Mouse (Mus musculus): ENCODE results near the gene Yars. TPM values are rescaled to one million over a fixed set of nuclear protein-coding genes. Genes with fewer than 3 reads are reported as not detected.

Yars gene
- polyA plus RNA-seq, 1 experiment from 2014 or later, result 92.9 TPM

GRCm38 (mm10) chr4:129238579-129239016 lies 49.0 kb downstream of the Yars start:
- Histone ChIP-seq H3K4me3 (ENCODE audit: low read depth, low read length) (peak overlapping the region; percentile 75), H3K4me2 (ENCODE audit: low read length) (peak overlapping the region; percentile 96), H3K36me3 (ENCODE audit: control insufficient read depth, insufficient read depth, low read length) (no peaks in the 10 kb centered on the region), H3K27me3 (replicated peaks; ENCODE audit: control insufficient read depth, insufficient read depth, low read length) (no peaks in the 10 kb centered on the region), H3K9ac (ENCODE audit: low read length) (peak overlapping the region; percentile 71), H3K27ac (ENCODE audit: low read depth) (no peak overlapping the region), H3K9me3 (ENCODE audit: control insufficient read depth, low read length) (no peaks in the 10 kb centered on the region), H3K4me1 (replicated peaks; ENCODE audit: control insufficient read depth, insufficient read depth, low read length) (peaks cover 18% of the 10 kb centered on the region)
- ATAC-seq (replicated peaks; ENCODE audit: low FRiP score, low TSS enrichment, low read depth) (peak; percentile 38; the same call in 1 of the 2 replicates), DNase-seq (ENCODE audit: low spot score) (peak; percentile 79)
- under 1% methylated on average over 23 of the region's 23 CpGs for WGBS

GRCm38 (mm10) chr4:129239075-129239474 lies 49.5 kb downstream of the Yars start:
- H3K9ac ChIP-seq (ENCODE audit: low read length), result peak overlapping the region; percentile 71
- H3K9me3 ChIP-seq (ENCODE audit: control insufficient read depth, low read length), result no peaks in the 10 kb centered on the region
- peak overlapping the region; percentile 96 for H3K4me2 ChIP-seq (ENCODE audit: low read length)
- WGBS, result 1% methylated on average over 28 of the region's 29 CpGs
- no peaks in the 10 kb centered on the region for H3K27me3 ChIP-seq (replicated peaks; ENCODE audit: control insufficient read depth, insufficient read depth, low read length)
- peak; percentile 88 for ATAC-seq (replicated peaks; ENCODE audit: low FRiP score, low TSS enrichment, low read depth)
- peak; percentile 88 for DNase-seq (ENCODE audit: low spot score)
- peak overlapping the region; percentile 75 for H3K4me3 ChIP-seq (ENCODE audit: low read depth, low read length)
- no peaks in the 10 kb centered on the region for H3K36me3 ChIP-seq (ENCODE audit: control insufficient read depth, insufficient read depth, low read length)
- no peak overlapping the region for H3K27ac ChIP-seq (ENCODE audit: low read depth)
- H3K4me1 ChIP-seq (replicated peaks; ENCODE audit: control insufficient read depth, insufficient read depth, low read length), result peaks cover 18% of the 10 kb centered on the region

- DNase-seq (ENCODE audit: low spot score), result no peak
- WGBS, result 30% methylated on average over 7 of the region's 7 CpGs
- peaks cover 16% of the 10 kb centered on the region for H3K4me1 ChIP-seq (replicated peaks; ENCODE audit: control insufficient read depth, insufficient read depth, low read length)
- H3K4me3 ChIP-seq (ENCODE audit: low read depth, low read length), result no peak overlapping the region
- no peak for ATAC-seq (replicated peaks; ENCODE audit: low FRiP score, low TSS enrichment, low read depth)
- peaks cover 9% of the 10 kb centered on the region; the same call in 1 of the 2 replicates for H3K27me3 ChIP-seq (replicated peaks; ENCODE audit: control insufficient read depth, insufficient read depth, low read length)
- H3K36me3 ChIP-seq (ENCODE audit: control insufficient read depth, insufficient read depth, low read length), result no peaks in the 10 kb centered on the region
- no peak overlapping the region for H3K9ac ChIP-seq (ENCODE audit: low read length)
- H3K4me2 ChIP-seq (ENCODE audit: low read length), result no peak overlapping the region
- H3K9me3 ChIP-seq (ENCODE audit: control insufficient read depth, low read length), result no peaks in the 10 kb centered on the region
- no peak overlapping the region for H3K27ac ChIP-seq (ENCODE audit: low read depth)
These were observed 52.3 kb downstream of the Yars start for GRCm38 (mm10) chr4:129241898-129242297.

DNA sequence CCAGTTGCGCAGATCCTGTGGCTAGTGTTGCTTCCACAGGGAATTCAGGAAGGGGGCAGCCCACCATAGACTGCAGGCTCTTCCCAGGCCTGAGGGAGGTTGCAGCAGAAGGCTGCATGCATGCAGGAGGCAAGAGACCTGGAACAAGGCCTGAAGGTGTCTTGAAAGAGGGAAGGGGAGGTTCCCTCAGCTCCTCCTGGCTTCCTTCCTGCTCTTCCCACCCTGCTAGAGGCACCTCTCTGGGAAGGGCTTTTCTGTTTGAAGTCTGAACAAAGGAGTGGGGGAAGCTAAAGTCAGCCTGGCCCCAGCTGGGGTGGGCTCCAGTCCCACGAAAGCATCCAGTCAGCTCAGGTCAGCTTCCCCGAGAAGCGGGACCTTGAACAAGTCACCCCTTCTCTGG lies 52.8 kb downstream of the Yars start:
- no peak overlapping the region for H3K4me3 ChIP-seq (ENCODE audit: low read depth, low read length)
- H3K27ac ChIP-seq (ENCODE audit: low read depth), result peak overlapping the region; percentile 0; the same call in 1 of the 2 replicates
- no peak overlapping the region for H3K4me2 ChIP-seq (ENCODE audit: low read length)
- 42% methylated on average over 4 of the region's 4 CpGs for WGBS
- H3K9ac ChIP-seq (ENCODE audit: low read length), result no peak overlapping the region
- ATAC-seq (replicated peaks; ENCODE audit: low FRiP score, low TSS enrichment, low read depth) (no peak), DNase-seq (ENCODE audit: low spot score) (no peak)
- H3K27me3 ChIP-seq (replicated peaks; ENCODE audit: control insufficient read depth, insufficient read depth, low read length), result peaks cover 13% of the 10 kb centered on the region; the same call in 1 of the 2 replicates
- peaks cover 14% of the 10 kb centered on the region for H3K4me1 ChIP-seq (replicated peaks; ENCODE audit: control insufficient read depth, insufficient read depth, low read length)
- no peaks in the 10 kb centered on the region for H3K36me3 ChIP-seq (ENCODE audit: control insufficient read depth, insufficient read depth, low read length)
- no peaks in the 10 kb centered on the region for H3K9me3 ChIP-seq (ENCODE audit: control insufficient read depth, low read length)

DNA sequence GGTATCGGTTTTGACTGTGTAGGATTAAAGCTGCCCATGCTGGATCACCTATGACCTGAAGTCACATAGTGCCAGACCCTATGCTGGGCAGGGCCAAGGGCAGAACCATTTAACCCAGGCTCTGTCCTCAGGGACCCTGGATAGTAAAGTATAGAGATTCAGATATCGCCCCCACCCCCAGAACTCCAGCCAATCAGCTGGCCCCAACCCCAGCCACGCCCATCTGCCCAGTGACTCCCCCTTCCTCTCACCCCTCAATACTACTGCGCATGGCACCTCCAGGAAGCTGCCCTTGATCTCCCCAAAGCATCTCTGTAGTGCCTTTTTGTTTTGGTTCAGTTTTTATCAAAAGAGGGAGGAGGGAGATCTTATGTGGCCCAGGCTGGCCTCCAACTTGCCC lies 53.2 kb downstream of the Yars start:
- Histone ChIP-seq H3K27me3 (replicated peaks; ENCODE audit: control insufficient read depth, insufficient read depth, low read length) (peaks cover 18% of the 10 kb centered on the region), H3K9ac (ENCODE audit: low read length) (no peak overlapping the region), H3K4me1 (replicated peaks; ENCODE audit: control insufficient read depth, insufficient read depth, low read length) (peaks cover 11% of the 10 kb centered on the region), H3K4me2 (ENCODE audit: low read length) (no peak overlapping the region), H3K36me3 (ENCODE audit: control insufficient read depth, insufficient read depth, low read length) (no peaks in the 10 kb centered on the region), H3K27ac (ENCODE audit: low read depth) (no peak overlapping the region; the same call in 1 of the 2 replicates), H3K9me3 (ENCODE audit: control insufficient read depth, low read length) (no peaks in the 10 kb centered on the region), H3K4me3 (ENCODE audit: low read depth, low read length) (no peak overlapping the region)
- ATAC-seq (replicated peaks; ENCODE audit: low FRiP score, low TSS enrichment, low read depth), result no peak
- WGBS, result 34% methylated on average over 4 of the region's 4 CpGs
- DNase-seq (ENCODE audit: low spot score), result no peak

- ATAC-seq (replicated peaks; ENCODE audit: low FRiP score, low TSS enrichment, low read depth), result no peak
- Histone ChIP-seq H3K27ac (ENCODE audit: low read depth) (no peak overlapping the region), H3K4me2 (ENCODE audit: low read length) (no peak overlapping the region), H3K36me3 (ENCODE audit: control insufficient read depth, insufficient read depth, low read length) (no peaks in the 10 kb centered on the region), H3K27me3 (replicated peaks; ENCODE audit: control insufficient read depth, insufficient read depth, low read length) (peaks cover 31% of the 10 kb centered on the region), H3K4me3 (ENCODE audit: low read depth, low read length) (no peak overlapping the region), H3K9me3 (ENCODE audit: control insufficient read depth, low read length) (no peaks in the 10 kb centered on the region), H3K4me1 (replicated peaks; ENCODE audit: control insufficient read depth, insufficient read depth, low read length) (peaks cover 14% of the 10 kb centered on the region), H3K9ac (ENCODE audit: low read length) (no peak overlapping the region)
- 60% methylated on average over 4 of the region's 4 CpGs for WGBS
- DNase-seq (ENCODE audit: low spot score), result no peak
These were observed 55.2 kb downstream of the Yars start for GRCm38 (mm10) chr4:129244802-129245201.

- Histone ChIP-seq H3K9me3 (ENCODE audit: control insufficient read depth, low read length) (no peaks in the 10 kb centered on the region), H3K4me1 (replicated peaks; ENCODE audit: control insufficient read depth, insufficient read depth, low read length) (peaks cover 16% of the 10 kb centered on the region), H3K9ac (ENCODE audit: low read length) (no peak overlapping the region), H3K36me3 (ENCODE audit: control insufficient read depth, insufficient read depth, low read length) (no peaks in the 10 kb centered on the region), H3K27me3 (replicated peaks; ENCODE audit: control insufficient read depth, insufficient read depth, low read length) (peaks cover 36% of the 10 kb centered on the region), H3K4me3 (ENCODE audit: low read depth, low read length) (peak overlapping the region; percentile 66), H3K27ac (ENCODE audit: low read depth) (no peak overlapping the region), H3K4me2 (ENCODE audit: low read length) (peak overlapping the region; percentile 88)
- WGBS, result 31% methylated on average over 15 of the region's 15 CpGs
- DNase-seq (ENCODE audit: low spot score), result no peak
- ATAC-seq (replicated peaks; ENCODE audit: low FRiP score, low TSS enrichment, low read depth), result no peak
These were observed 57.1 kb downstream of the Yars start for GRCm38 (mm10) chr4:129246360-129247301.

- DNase-seq (ENCODE audit: low spot score), result no peak
- peak overlapping the region; percentile 59 for H3K27ac ChIP-seq (ENCODE audit: low read depth)
- WGBS, result 10% methylated on average over 24 of the region's 24 CpGs
These were observed 58.1 kb downstream of the Yars start for GRCm38 (mm10) chr4:129247381-129248242.

More at GRCm38 (mm10) chr4:129247381-129248242, 58.1 kb downstream of the Yars start:
- Histone ChIP-seq H3K4me2 (ENCODE audit: low read length) (peak overlapping the region; percentile 88), H3K27me3 (replicated peaks; ENCODE audit: control insufficient read depth, insufficient read depth, low read length) (peaks cover 36% of the 10 kb centered on the region), H3K4me3 (ENCODE audit: low read depth, low read length) (peak overlapping the region; percentile 66), H3K36me3 (ENCODE audit: control insufficient read depth, insufficient read depth, low read length) (no peaks in the 10 kb centered on the region), H3K9ac (ENCODE audit: low read length) (peak overlapping the region; percentile 60), H3K4me1 (replicated peaks; ENCODE audit: control insufficient read depth, insufficient read depth, low read length) (peaks cover 12% of the 10 kb centered on the region), H3K9me3 (ENCODE audit: control insufficient read depth, low read length) (no peaks in the 10 kb centered on the region)
- no peak for ATAC-seq (replicated peaks; ENCODE audit: low FRiP score, low TSS enrichment, low read depth)

Measured in intestine, embryonic 14.5 days (tissue).